ENCODE assay signal across 14 mouse cellular contexts in the genomic region with DNA sequence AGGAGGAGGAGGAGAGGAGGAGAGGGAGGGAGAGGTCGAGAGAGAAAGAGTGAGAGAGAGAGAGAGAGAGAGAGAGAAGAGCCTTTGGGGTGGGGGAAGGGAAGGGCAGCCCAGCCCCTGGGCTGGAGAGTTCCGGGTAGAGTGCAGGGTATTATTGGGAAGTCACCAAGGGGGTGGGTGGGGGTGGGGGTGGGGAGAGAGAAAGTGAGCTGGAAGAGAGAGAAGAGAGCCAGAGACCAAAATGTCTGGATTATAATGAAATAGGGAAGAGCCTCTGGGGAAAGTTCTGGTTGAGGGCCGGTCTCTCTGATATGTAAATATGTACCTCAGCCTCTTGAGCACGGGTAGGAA.
"Had no signal": no experiment of that assay in that cellular context is flagged by ENCODE, and none has a peak within 500 bp of the region (broad histone marks: within the 10 kb centered on the region; RNA-seq: fewer than 3 reads in every experiment).

No protein-coding gene starts in this region.

- H3K4me2 ChIP-seq: limb, embryonic 12.5 days; liver, embryonic 13.5 days; midbrain, embryonic 11.5 days; midbrain, embryonic 15.5 days; neural tube, embryonic 12.5 days had no signal

- H3K4me3 ChIP-seq: layer of hippocampus, adult 2 months; limb, embryonic 12.5 days; liver, embryonic 13.5 days; megakaryocyte, embryonic 14.5 days; midbrain, embryonic 15.5 days; neural tube, embryonic 12.5 days had no signal

- H3K27ac ChIP-seq: kidney, postnatal 0 days; layer of hippocampus, adult 2 months; limb, embryonic 12.5 days; macrophage; midbrain, embryonic 15.5 days; neural tube, embryonic 12.5 days had no signal

- H3K36me3 ChIP-seq: limb, embryonic 12.5 days; liver, embryonic 13.5 days; midbrain, embryonic 15.5 days; neural tube, embryonic 12.5 days had no signal

- DNase-seq: kidney, adult 8-10 months; liver; liver, embryonic 13.5 days; liver, postnatal 0 days; thymus, adult 2 months; thymus, postnatal 25 days had no signal

- H3K9me3 ChIP-seq: liver, embryonic 13.5 days; midbrain, embryonic 15.5 days; neural tube, embryonic 12.5 days had no signal

- H3K9ac ChIP-seq: limb, embryonic 12.5 days; liver, embryonic 13.5 days; liver, postnatal 0 days; midbrain, embryonic 15.5 days; neural tube, embryonic 12.5 days had no signal

- ATAC-seq: liver, postnatal 0 days; midbrain, embryonic 15.5 days had no signal

- H3K27me3 ChIP-seq: limb, embryonic 12.5 days; liver, embryonic 13.5 days; megakaryocyte, embryonic 14.5 days; midbrain, embryonic 15.5 days; neural tube, embryonic 12.5 days had no signal
